Mouse (Mus musculus): ENCODE results near the gene Fxr1. TPM values are rescaled to one million over a fixed set of nuclear protein-coding genes. Genes with fewer than 3 reads are reported as not detected.

The Fxr1 gene
- polyA plus RNA-seq, 1 experiment from 2014 or later: 45.5 TPM

DNA sequence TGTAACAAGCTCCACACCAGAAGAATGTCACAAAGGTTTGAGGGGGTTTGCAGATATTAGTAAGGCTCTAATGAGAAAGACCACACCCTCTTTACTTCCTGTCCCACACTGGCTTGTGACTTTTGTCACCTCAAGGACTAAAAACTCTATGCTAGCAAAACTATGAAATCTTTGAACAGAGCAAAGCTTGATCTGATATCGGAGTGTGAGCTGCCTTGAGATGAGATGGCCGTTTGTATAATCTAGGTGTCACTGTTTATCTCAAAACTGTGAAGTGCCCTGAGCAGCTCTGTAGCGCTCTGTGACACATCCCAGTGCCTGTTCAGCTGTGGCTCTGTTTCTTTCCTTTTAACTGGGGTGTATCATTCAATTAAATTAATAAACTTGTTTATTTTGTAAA is 15.9 kb upstream of the Fxr1 start:
- WGBS: 87% methylated on average over 3 of the region's 3 CpGs
- ATAC-seq: no peak

DNA sequence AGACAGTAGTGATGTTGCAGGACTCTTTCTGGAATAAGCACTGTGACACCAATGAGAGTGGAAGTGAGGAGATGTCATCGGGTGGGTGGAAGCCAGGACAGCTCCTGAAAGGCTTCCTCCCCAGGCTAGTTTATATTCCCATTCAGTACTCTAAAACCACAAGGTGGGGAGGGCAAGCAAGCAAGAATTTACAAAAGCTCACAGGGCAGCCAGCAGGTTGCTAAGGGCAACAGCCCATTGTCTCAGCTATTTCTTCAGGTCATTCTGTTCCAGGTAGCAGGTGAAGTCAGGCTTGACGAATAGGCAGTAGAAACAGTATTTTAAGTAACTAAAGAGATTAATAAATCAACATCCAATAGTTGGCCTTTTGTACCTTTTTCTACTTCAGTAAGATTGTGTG is 13.4 kb upstream of the Fxr1 start:
- Histone ChIP-seq H3K27ac (ENCODE audit: low read depth, low read length) (no peak overlapping the region), H3K9ac (ENCODE audit: low read length) (no peak overlapping the region), H3K36me3 (ENCODE audit: control insufficient read depth, insufficient read depth, low read length) (no peaks in the 10 kb centered on the region), H3K9me3 (replicated peaks; ENCODE audit: control insufficient read depth, low read length) (no peaks in the 10 kb centered on the region), H3K4me1 (ENCODE audit: control insufficient read depth, insufficient read depth, low read length) (no peaks in the 10 kb centered on the region), H3K4me2 (ENCODE audit: low read length) (no peak overlapping the region), H3K4me3 (ENCODE audit: low read depth, low read length) (no peak overlapping the region), H3K27me3 (replicated peaks; ENCODE audit: control insufficient read depth, insufficient read depth, low read length) (no peaks in the 10 kb centered on the region)
- ATAC-seq: no peak
- WGBS: 24% methylated on average over 2 of the region's 2 CpGs
- no peak for DNase-seq (ENCODE audit: low spot score)

More for the DNA sequence above, 15.9 kb upstream of the Fxr1 start:
- no peaks in the 10 kb centered on the region for H3K36me3 ChIP-seq (ENCODE audit: control insufficient read depth, insufficient read depth, low read length)
- H3K4me2 ChIP-seq (ENCODE audit: low read length): no peak overlapping the region
- H3K27me3 ChIP-seq (replicated peaks; ENCODE audit: control insufficient read depth, insufficient read depth, low read length): no peaks in the 10 kb centered on the region
- H3K4me1 ChIP-seq (ENCODE audit: control insufficient read depth, insufficient read depth, low read length): no peaks in the 10 kb centered on the region
- H3K4me3 ChIP-seq (ENCODE audit: low read depth, low read length): no peak overlapping the region
- no peak for DNase-seq (ENCODE audit: low spot score)
- no peaks in the 10 kb centered on the region for H3K9me3 ChIP-seq (replicated peaks; ENCODE audit: control insufficient read depth, low read length)
- H3K27ac ChIP-seq (ENCODE audit: low read depth, low read length): no peak overlapping the region
- H3K9ac ChIP-seq (ENCODE audit: low read length): no peak overlapping the region

DNA sequence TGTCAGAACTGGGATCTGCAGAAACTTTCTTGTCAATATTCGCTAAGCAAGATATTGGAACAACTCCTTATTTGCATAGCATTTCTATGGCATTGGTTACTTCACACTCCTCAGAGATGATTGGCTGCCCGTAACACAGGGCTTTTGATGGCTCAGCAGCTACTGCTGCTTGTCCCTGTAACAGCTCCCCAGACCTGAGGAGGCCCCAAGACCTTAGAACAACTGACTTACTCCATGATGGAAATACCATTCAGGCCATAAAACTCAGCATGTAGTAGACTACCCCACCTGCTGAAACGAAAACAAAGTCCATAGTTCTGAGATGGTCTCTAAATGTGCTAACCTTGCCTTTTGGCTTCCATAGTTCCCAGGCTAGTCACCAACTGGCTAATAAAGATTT is 12.9 kb upstream of the Fxr1 start:
- no peaks in the 10 kb centered on the region for H3K9me3 ChIP-seq (replicated peaks; ENCODE audit: control insufficient read depth, low read length)
- no peaks in the 10 kb centered on the region for H3K27me3 ChIP-seq (replicated peaks; ENCODE audit: control insufficient read depth, insufficient read depth, low read length)
- H3K9ac ChIP-seq (ENCODE audit: low read length): no peak overlapping the region
- DNase-seq (ENCODE audit: low spot score) (no peak), ATAC-seq (no peak)
- H3K4me1 ChIP-seq (ENCODE audit: control insufficient read depth, insufficient read depth, low read length): no peaks in the 10 kb centered on the region
- WGBS: 63% methylated on average over 3 of the region's 3 CpGs
- no peaks in the 10 kb centered on the region for H3K36me3 ChIP-seq (ENCODE audit: control insufficient read depth, insufficient read depth, low read length)
- no peak overlapping the region for H3K4me2 ChIP-seq (ENCODE audit: low read length)
- no peak overlapping the region for H3K27ac ChIP-seq (ENCODE audit: low read depth, low read length)
- no peak overlapping the region for H3K4me3 ChIP-seq (ENCODE audit: low read depth, low read length)

DNA sequence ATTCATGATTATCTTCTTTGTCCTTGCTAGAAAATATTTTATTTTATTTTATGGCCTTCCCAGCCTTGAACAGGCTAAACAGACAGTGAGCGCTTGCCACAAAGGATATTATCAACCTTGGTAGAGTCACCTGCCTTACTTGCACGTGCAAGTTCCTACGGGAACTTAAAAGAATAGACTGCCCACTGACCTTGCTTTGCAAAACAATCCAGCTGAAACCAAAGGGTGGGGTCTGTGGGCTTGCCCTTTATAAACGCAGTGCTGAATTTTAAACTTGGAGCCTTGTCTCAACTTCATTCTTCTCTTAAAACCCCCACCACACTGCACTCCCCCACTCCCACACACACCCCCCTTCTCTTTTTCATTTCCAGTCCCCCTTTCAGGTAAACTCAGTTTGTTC is 12.1 kb upstream of the Fxr1 start:
- no peak overlapping the region for H3K27ac ChIP-seq (ENCODE audit: low read depth, low read length)
- ATAC-seq: no peak
- no peak overlapping the region for H3K9ac ChIP-seq (ENCODE audit: low read length)
- H3K4me3 ChIP-seq (ENCODE audit: low read depth, low read length): no peak overlapping the region
- no peak overlapping the region for H3K4me2 ChIP-seq (ENCODE audit: low read length)
- no peak for DNase-seq (ENCODE audit: low spot score)
- H3K4me1 ChIP-seq (ENCODE audit: control insufficient read depth, insufficient read depth, low read length): no peaks in the 10 kb centered on the region
- H3K36me3 ChIP-seq (ENCODE audit: control insufficient read depth, insufficient read depth, low read length): no peaks in the 10 kb centered on the region
- 58% methylated on average over 4 of the region's 4 CpGs for WGBS
- no peaks in the 10 kb centered on the region for H3K27me3 ChIP-seq (replicated peaks; ENCODE audit: control insufficient read depth, insufficient read depth, low read length)
- H3K9me3 ChIP-seq (replicated peaks; ENCODE audit: control insufficient read depth, low read length): no peaks in the 10 kb centered on the region

DNA sequence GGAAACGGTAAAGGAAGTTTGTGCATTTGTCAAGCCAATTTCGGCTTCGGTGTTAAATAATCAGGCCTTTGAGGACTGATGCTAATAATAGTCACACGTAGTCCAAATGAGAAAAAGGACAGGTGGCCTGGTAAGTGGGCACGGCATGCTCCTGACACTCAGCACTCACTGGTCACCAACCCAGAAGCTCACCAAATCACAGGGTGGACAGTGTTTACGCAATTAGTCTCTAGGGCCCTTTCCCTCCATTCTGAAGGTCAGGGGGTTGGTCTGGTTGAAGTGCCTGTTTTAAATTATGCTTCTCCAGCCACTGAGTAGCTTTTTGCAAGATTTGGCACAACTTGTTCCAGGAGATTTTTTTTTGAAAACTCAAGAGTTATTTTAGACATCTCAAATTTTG is 11.6 kb upstream of the Fxr1 start:
- no peak overlapping the region for H3K27ac ChIP-seq (ENCODE audit: low read depth, low read length)
- H3K36me3 ChIP-seq (ENCODE audit: control insufficient read depth, insufficient read depth, low read length): no peaks in the 10 kb centered on the region
- 83% methylated on average over 6 of the region's 6 CpGs for WGBS
- H3K4me1 ChIP-seq (ENCODE audit: control insufficient read depth, insufficient read depth, low read length): no peaks in the 10 kb centered on the region
- no peak overlapping the region for H3K4me2 ChIP-seq (ENCODE audit: low read length)
- ATAC-seq: no peak
- H3K27me3 ChIP-seq (replicated peaks; ENCODE audit: control insufficient read depth, insufficient read depth, low read length): no peaks in the 10 kb centered on the region
- H3K9me3 ChIP-seq (replicated peaks; ENCODE audit: control insufficient read depth, low read length): no peaks in the 10 kb centered on the region
- no peak overlapping the region for H3K4me3 ChIP-seq (ENCODE audit: low read depth, low read length)
- no peak for DNase-seq (ENCODE audit: low spot score)
- no peak overlapping the region for H3K9ac ChIP-seq (ENCODE audit: low read length)

DNA sequence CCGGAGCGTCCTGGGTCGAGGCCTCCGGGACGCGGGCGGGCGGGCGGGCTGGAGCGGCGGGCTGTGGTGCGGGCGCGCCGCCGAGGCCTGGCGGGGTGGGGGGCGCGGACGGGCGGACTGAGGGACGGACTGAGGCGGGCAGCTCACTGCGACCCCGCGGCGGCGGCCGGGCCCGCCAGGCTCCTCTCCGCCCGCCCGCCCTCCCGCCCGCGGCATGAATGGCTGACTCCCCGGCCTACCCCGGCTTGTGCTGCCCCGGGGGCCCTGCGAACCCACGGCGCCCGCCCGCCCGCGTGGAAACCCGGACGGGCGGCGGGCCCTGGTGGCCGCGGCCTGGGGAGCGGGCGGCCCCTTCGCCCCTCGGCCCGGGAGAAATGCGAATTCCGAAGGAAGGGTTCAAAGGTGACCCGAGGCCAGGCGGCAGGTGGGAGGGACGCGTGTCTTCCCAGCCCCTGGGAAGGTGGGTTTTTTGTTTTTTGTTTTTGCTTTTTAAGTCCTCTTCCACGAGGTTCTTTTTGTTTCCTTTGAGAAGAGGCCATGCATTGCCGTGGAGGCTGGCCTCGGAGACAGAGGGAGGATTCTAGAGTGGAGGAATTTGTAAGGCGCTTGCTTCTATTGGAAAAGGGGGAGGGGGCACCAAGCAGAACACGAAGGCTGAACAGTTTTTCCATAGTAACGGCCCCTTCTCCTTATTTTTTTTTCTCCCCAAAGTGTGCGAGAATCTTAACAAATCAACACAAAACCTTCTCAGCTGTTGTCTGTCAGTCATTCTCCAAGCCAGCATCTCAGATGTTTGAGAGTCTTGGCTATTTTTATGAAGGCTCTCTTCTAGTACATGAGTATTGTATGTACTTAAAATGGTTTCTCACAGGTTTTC is 877 bp downstream of the Fxr1 start:
- Histone ChIP-seq H3K4me2 (ENCODE audit: low read length) (peak overlapping the region; percentile 79), H3K27me3 (replicated peaks; ENCODE audit: control insufficient read depth, insufficient read depth, low read length) (no peaks in the 10 kb centered on the region), H3K9ac (ENCODE audit: low read length) (peak overlapping the region; percentile 96), H3K27ac (ENCODE audit: low read depth, low read length) (peak overlapping the region; percentile 89), H3K4me1 (ENCODE audit: control insufficient read depth, insufficient read depth, low read length) (peaks cover 5% of the 10 kb centered on the region), H3K9me3 (replicated peaks; ENCODE audit: control insufficient read depth, low read length) (no peaks in the 10 kb centered on the region), H3K36me3 (ENCODE audit: control insufficient read depth, insufficient read depth, low read length) (no peaks in the 10 kb centered on the region), H3K4me3 (ENCODE audit: low read depth, low read length) (peak overlapping the region; percentile 95)
- peak; percentile 55; the same call in 1 of the 2 replicates for ATAC-seq
- peak; percentile 31 for DNase-seq (ENCODE audit: low spot score)
- under 1% methylated on average over 37 of the region's 70 CpGs for WGBS

DNA sequence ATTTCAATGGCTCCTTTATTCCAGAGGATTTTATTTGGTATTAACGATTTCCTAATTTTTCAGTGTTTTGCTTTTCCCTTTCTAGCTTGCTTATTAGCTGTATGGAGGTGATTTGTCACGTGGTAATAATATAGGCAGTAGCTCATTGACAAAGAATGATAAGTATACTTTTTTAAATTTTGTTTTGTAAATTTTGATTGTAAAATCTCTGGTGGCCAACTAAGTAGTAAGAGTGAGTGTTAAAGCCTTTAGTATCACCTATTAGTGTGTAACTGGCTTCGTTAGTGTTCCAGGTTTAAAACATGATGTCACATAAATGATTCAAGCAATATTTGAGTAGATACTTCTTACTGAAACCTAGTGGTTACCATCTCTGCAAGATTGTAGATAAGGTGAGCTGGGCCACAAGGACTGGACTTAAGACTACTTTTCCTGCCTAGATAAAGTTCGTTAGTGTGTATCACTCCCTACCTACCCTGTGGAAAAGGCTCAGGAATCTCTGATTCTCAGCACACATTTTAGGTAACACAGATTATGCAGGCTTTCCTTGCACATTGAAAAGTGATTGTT is 1.6 kb downstream of the Fxr1 start:
- H3K9ac ChIP-seq (ENCODE audit: low read length): peak overlapping the region; percentile 96
- no peaks in the 10 kb centered on the region for H3K27me3 ChIP-seq (replicated peaks; ENCODE audit: control insufficient read depth, insufficient read depth, low read length)
- peaks cover 5% of the 10 kb centered on the region for H3K4me1 ChIP-seq (ENCODE audit: control insufficient read depth, insufficient read depth, low read length)
- peak overlapping the region; percentile 95 for H3K4me3 ChIP-seq (ENCODE audit: low read depth, low read length)
- peak overlapping the region; percentile 79 for H3K4me2 ChIP-seq (ENCODE audit: low read length)
- WGBS: 44% methylated on average over 4 of the region's 4 CpGs
- DNase-seq (ENCODE audit: low spot score) (no peak), ATAC-seq (no peak)
- H3K9me3 ChIP-seq (replicated peaks; ENCODE audit: control insufficient read depth, low read length): no peaks in the 10 kb centered on the region
- no peaks in the 10 kb centered on the region for H3K36me3 ChIP-seq (ENCODE audit: control insufficient read depth, insufficient read depth, low read length)
- no peak overlapping the region for H3K27ac ChIP-seq (ENCODE audit: low read depth, low read length)

DNA sequence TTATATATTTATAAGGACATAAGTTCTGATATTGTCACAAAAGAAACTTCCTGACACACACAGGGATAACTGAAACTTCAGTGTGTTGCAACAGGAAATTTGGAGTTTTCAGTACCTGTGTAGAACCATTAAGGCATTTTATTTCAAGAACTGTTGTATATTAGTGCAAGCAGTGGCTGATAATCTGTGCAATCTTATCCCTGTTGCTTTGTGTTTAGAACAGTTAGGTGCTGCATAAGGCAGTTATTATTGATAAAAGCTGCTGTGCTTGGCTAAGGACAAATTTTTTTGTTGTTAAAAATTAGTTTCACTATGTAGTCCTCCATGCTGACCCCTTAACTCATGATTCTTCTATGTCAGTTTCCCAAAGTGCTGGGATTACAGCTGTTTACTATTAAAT is 9.2 kb downstream of the Fxr1 start:
- no peak for DNase-seq (ENCODE audit: low spot score)
- no peaks in the 10 kb centered on the region for H3K9me3 ChIP-seq (replicated peaks; ENCODE audit: control insufficient read depth, low read length)
- H3K27ac ChIP-seq (ENCODE audit: low read depth, low read length): no peak overlapping the region
- ATAC-seq: no peak
- 0 out of 2 replicates have a peak, but pooled peaks cover 1% of the 10 kb centered on the region for H3K4me1 ChIP-seq (ENCODE audit: control insufficient read depth, insufficient read depth, low read length)
- no peaks in the 10 kb centered on the region for H3K27me3 ChIP-seq (replicated peaks; ENCODE audit: control insufficient read depth, insufficient read depth, low read length)
- H3K4me3 ChIP-seq (ENCODE audit: low read depth, low read length): no peak overlapping the region
- H3K4me2 ChIP-seq (ENCODE audit: low read length): no peak overlapping the region
- H3K9ac ChIP-seq (ENCODE audit: low read length): no peak overlapping the region
- H3K36me3 ChIP-seq (ENCODE audit: control insufficient read depth, insufficient read depth, low read length): no peaks in the 10 kb centered on the region

DNA sequence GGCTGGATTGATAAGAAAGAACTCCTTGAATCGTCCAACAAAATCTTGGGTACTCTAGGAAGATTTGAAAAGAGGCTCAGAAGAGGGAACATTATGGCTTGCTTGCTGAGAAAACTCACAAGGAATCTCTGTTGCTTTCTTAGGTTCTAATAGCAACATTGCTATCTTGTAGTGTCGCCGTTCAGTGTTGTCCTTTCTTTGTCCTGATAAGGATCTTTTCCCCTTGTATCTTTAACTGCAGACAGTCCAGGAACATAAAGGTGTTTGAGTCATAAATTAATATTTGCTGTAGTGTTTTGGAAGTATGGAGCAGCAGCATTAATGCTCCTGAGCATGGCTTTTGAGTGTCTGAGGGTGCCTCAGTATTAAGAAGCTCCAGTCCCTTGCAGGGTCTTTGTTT is 10.9 kb downstream of the Fxr1 start:
- no peak overlapping the region for H3K4me2 ChIP-seq (ENCODE audit: low read length)
- 0 out of 2 replicates have a peak, but pooled peaks cover 2% of the 10 kb centered on the region for H3K4me1 ChIP-seq (ENCODE audit: control insufficient read depth, insufficient read depth, low read length)
- no peaks in the 10 kb centered on the region for H3K36me3 ChIP-seq (ENCODE audit: control insufficient read depth, insufficient read depth, low read length)
- no peak overlapping the region for H3K27ac ChIP-seq (ENCODE audit: low read depth, low read length)
- no peaks in the 10 kb centered on the region for H3K27me3 ChIP-seq (replicated peaks; ENCODE audit: control insufficient read depth, insufficient read depth, low read length)
- WGBS: 93% methylated on average over 3 of the region's 3 CpGs
- no peaks in the 10 kb centered on the region for H3K9me3 ChIP-seq (replicated peaks; ENCODE audit: control insufficient read depth, low read length)
- no peak overlapping the region for H3K4me3 ChIP-seq (ENCODE audit: low read depth, low read length)
- DNase-seq (ENCODE audit: low spot score): no peak
- H3K9ac ChIP-seq (ENCODE audit: low read length): no peak overlapping the region
- no peak for ATAC-seq

All from forebrain, embryonic 14.5 days (tissue).